Mouse (Mus musculus) midbrain, embryonic 13.5 days (tissue): Measurements from ENCODE around the gene Bpgm. TPM values are rescaled to one million over a fixed set of nuclear protein-coding genes. Genes with fewer than 3 reads are reported as not detected.

Experiments
- ATAC-seq: fragments of 200-750 bp; cut with Nextera tagmentation; 2 replicates; pipeline ENCODE4 v1.8.0; 2017; ENCODE audit warnings: mild to moderate bottlenecking, moderate TSS enrichment, moderate library complexity
- H3K27ac ChIP-seq: fragments of 300-500 bp; sonication (generic); 2 replicates; pipeline ENCODE4 v1.5.1; 2015; ENCODE audit warnings: inconsistent platforms, mild to moderate bottlenecking, moderate library complexity
- H3K27me3 ChIP-seq: fragments of 300-500 bp; sonication (generic); 2 replicates; pipeline ENCODE4 v1.6.1; 2015; ENCODE audit warnings: mild to moderate bottlenecking, inconsistent platforms
- H3K36me3 ChIP-seq: fragments of 300-500 bp; sonication (generic); 2 replicates; pipeline ENCODE4 v1.6.1; 2015; ENCODE audit warnings: mild to moderate bottlenecking, inconsistent platforms
- H3K4me1 ChIP-seq: fragments of 300-500 bp; sonication (generic); replicated peaks from 2 replicates; pipeline ENCODE4 v1.6.1; 2015; ENCODE audit warnings: inconsistent platforms
- H3K4me2 ChIP-seq: fragments of 300-500 bp; sonication (generic); replicated peaks from 2 replicates; pipeline ENCODE4 v1.6.1; 2015; ENCODE audit warnings: moderate library complexity, mild to moderate bottlenecking, inconsistent platforms
- H3K4me3 ChIP-seq: fragments of 300-500 bp; sonication (generic); replicated peaks from 2 replicates; pipeline ENCODE4 v1.5.1; 2015; ENCODE audit warnings: mild to moderate bottlenecking, inconsistent platforms
- H3K9ac ChIP-seq: fragments of 300-500 bp; sonication (generic); replicated peaks from 2 replicates; pipeline ENCODE4 v1.6.1; 2015; ENCODE audit warnings: mild to moderate bottlenecking, inconsistent platforms
- H3K9me3 ChIP-seq: fragments of 300-500 bp; sonication (generic); 2 replicates; pipeline ENCODE4 v1.6.1; 2016; ENCODE audit warnings: mild to moderate bottlenecking, inconsistent platforms
- WGBS: fragments of 180-500 bp; shearing (Covaris S2); methylation state at CpG from one replicate; pipeline ENCODE4 v1.1.7; 2015; 5-methylcytosine and 5-hydroxymethylcytosine counted together
- polyA plus RNA-seq: library from polyadenylated mRNA; unstranded; fragments of >200 nt; fragmentation: Nextera tagmentation; extraction: Ambion mirVana; gene quantifications from 2 replicates; pipeline ENCODE4 v1.2.1, GENCODE M21; 2015

The Bpgm gene
- polyA plus RNA-seq, 1 experiment from 2014 or later: 93.7 TPM

- Histone ChIP-seq H3K4me2 (no peak overlapping the region), H3K36me3 (no peaks in the 10 kb centered on the region), H3K9me3 (no peaks in the 10 kb centered on the region), H3K27me3 (no peaks in the 10 kb centered on the region), H3K4me3 (no peak overlapping the region), H3K27ac (no peak overlapping the region), H3K4me1 (peaks cover 16% of the 10 kb centered on the region), H3K9ac (no peak overlapping the region)
- 95% methylated on average over 1 of the region's 1 CpGs for WGBS
- no peak for ATAC-seq
These were observed 2.7 kb upstream of the Bpgm start for GRCm38 (mm10) chr6:34473346-34473745.

GRCm38 (mm10) chr6:34474031-34474430 lies 2.0 kb upstream of the Bpgm start:
- Histone ChIP-seq H3K27ac (no peak overlapping the region), H3K36me3 (no peaks in the 10 kb centered on the region), H3K4me3 (no peak overlapping the region), H3K9me3 (no peaks in the 10 kb centered on the region), H3K9ac (no peak overlapping the region), H3K27me3 (no peaks in the 10 kb centered on the region), H3K4me1 (peaks cover 23% of the 10 kb centered on the region), H3K4me2 (no peak overlapping the region)
- WGBS: 57% methylated on average over 3 of the region's 3 CpGs
- no peak for ATAC-seq

- peak overlapping the region; percentile 42; the same call in 1 of the 2 replicates for H3K9ac ChIP-seq
- H3K36me3 ChIP-seq: no peaks in the 10 kb centered on the region
- peaks cover 36% of the 10 kb centered on the region for H3K4me1 ChIP-seq
- peak overlapping the region; percentile 71 for H3K4me3 ChIP-seq
- 24% methylated on average over 6 of the region's 6 CpGs for WGBS
- ATAC-seq: no peak
- H3K27me3 ChIP-seq: no peaks in the 10 kb centered on the region
- H3K9me3 ChIP-seq: no peaks in the 10 kb centered on the region
- H3K4me2 ChIP-seq: peak overlapping the region; percentile 47
- peak overlapping the region; percentile 67; the same call in 1 of the 2 replicates for H3K27ac ChIP-seq
These were observed 616 bp upstream of the Bpgm start for GRCm38 (mm10) chr6:34475391-34475790.

GRCm38 (mm10) chr6:34478036-34478435 lies 2.0 kb downstream of the Bpgm start:
- no peak for ATAC-seq
- Histone ChIP-seq H3K27ac (peak overlapping the region; percentile 45; the same call in 1 of the 2 replicates), H3K36me3 (no peaks in the 10 kb centered on the region), H3K27me3 (no peaks in the 10 kb centered on the region), H3K4me1 (peaks cover 41% of the 10 kb centered on the region), H3K9me3 (no peaks in the 10 kb centered on the region), H3K4me3 (peak overlapping the region; percentile 18), H3K9ac (no peak overlapping the region), H3K4me2 (peak overlapping the region; percentile 39)
- WGBS: 64% methylated on average over 7 of the region's 7 CpGs

GRCm38 (mm10) chr6:34478677-34479360 lies 2.8 kb downstream of the Bpgm start:
- Histone ChIP-seq H3K4me3 (peak overlapping the region; percentile 18), H3K4me1 (peaks cover 41% of the 10 kb centered on the region), H3K27me3 (no peaks in the 10 kb centered on the region), H3K27ac (peak overlapping the region; percentile 45; the same call in 1 of the 2 replicates), H3K4me2 (peak overlapping the region; percentile 39), H3K9me3 (0 out of 2 replicates have a peak, but pooled peaks cover 2% of the 10 kb centered on the region), H3K9ac (0 out of 2 replicates have a peak overlapping the region, but pooled peaks have one; percentile 3), H3K36me3 (no peaks in the 10 kb centered on the region)
- WGBS: 6% methylated on average over 6 of the region's 6 CpGs
- ATAC-seq: no peak

GRCm38 (mm10) chr6:34479531-34479930 lies 3.5 kb downstream of the Bpgm start:
- H3K36me3 ChIP-seq: no peaks in the 10 kb centered on the region
- H3K4me2 ChIP-seq: peak overlapping the region; percentile 39
- WGBS: 31% methylated on average over 8 of the region's 8 CpGs
- no peak for ATAC-seq
- H3K27ac ChIP-seq: no peak overlapping the region
- H3K4me1 ChIP-seq: peaks cover 41% of the 10 kb centered on the region
- no peaks in the 10 kb centered on the region for H3K27me3 ChIP-seq
- no peak overlapping the region for H3K4me3 ChIP-seq
- H3K9me3 ChIP-seq: 0 out of 2 replicates have a peak, but pooled peaks cover 2% of the 10 kb centered on the region
- no peak overlapping the region for H3K9ac ChIP-seq

- 58% methylated on average over 4 of the region's 4 CpGs for WGBS
- Histone ChIP-seq H3K27ac (no peak overlapping the region), H3K27me3 (no peaks in the 10 kb centered on the region), H3K4me2 (no peak overlapping the region), H3K4me1 (peaks cover 44% of the 10 kb centered on the region), H3K9me3 (0 out of 2 replicates have a peak, but pooled peaks cover 2% of the 10 kb centered on the region), H3K9ac (no peak overlapping the region), H3K4me3 (no peak overlapping the region), H3K36me3 (no peaks in the 10 kb centered on the region)
- ATAC-seq: no peak
These were observed 4.7 kb downstream of the Bpgm start for GRCm38 (mm10) chr6:34480749-34481148.

- Histone ChIP-seq H3K4me2 (no peak overlapping the region), H3K36me3 (no peaks in the 10 kb centered on the region), H3K27me3 (no peaks in the 10 kb centered on the region), H3K4me3 (no peak overlapping the region), H3K4me1 (peaks cover 48% of the 10 kb centered on the region), H3K9ac (no peak overlapping the region), H3K27ac (no peak overlapping the region), H3K9me3 (0 out of 2 replicates have a peak, but pooled peaks cover 2% of the 10 kb centered on the region)
- no peak for ATAC-seq
- 86% methylated on average over 6 of the region's 6 CpGs for WGBS
These were observed 5.3 kb downstream of the Bpgm start for GRCm38 (mm10) chr6:34481349-34481748.

- Histone ChIP-seq H3K4me3 (no peak overlapping the region), H3K4me1 (peaks cover 36% of the 10 kb centered on the region), H3K9me3 (0 out of 2 replicates have a peak, but pooled peaks cover 2% of the 10 kb centered on the region), H3K9ac (no peak overlapping the region), H3K27ac (no peak overlapping the region), H3K4me2 (no peak overlapping the region), H3K36me3 (peaks cover 8% of the 10 kb centered on the region), H3K27me3 (no peaks in the 10 kb centered on the region)
- ATAC-seq: no peak
- WGBS: 93% methylated on average over 4 of the region's 4 CpGs
These were observed 6.8 kb downstream of the Bpgm start for GRCm38 (mm10) chr6:34482842-34483241.

GRCm38 (mm10) chr6:34483390-34483789 lies 7.4 kb downstream of the Bpgm start:
- H3K4me3 ChIP-seq: no peak overlapping the region
- no peak overlapping the region for H3K9ac ChIP-seq
- H3K27me3 ChIP-seq: no peaks in the 10 kb centered on the region
- H3K4me1 ChIP-seq: peaks cover 31% of the 10 kb centered on the region
- no peak overlapping the region for H3K27ac ChIP-seq
- ATAC-seq: no peak
- 85% methylated on average over 5 of the region's 5 CpGs for WGBS
- peaks cover 13% of the 10 kb centered on the region for H3K36me3 ChIP-seq
- 0 out of 2 replicates have a peak, but pooled peaks cover 2% of the 10 kb centered on the region for H3K9me3 ChIP-seq
- H3K4me2 ChIP-seq: no peak overlapping the region

GRCm38 (mm10) chr6:34483811-34484210 lies 7.8 kb downstream of the Bpgm start:
- peaks cover 17% of the 10 kb centered on the region for H3K36me3 ChIP-seq
- peaks cover 27% of the 10 kb centered on the region for H3K4me1 ChIP-seq
- WGBS: 95% methylated on average over 7 of the region's 7 CpGs
- no peak overlapping the region for H3K27ac ChIP-seq
- no peak for ATAC-seq
- H3K4me3 ChIP-seq: no peak overlapping the region
- H3K9me3 ChIP-seq: 0 out of 2 replicates have a peak, but pooled peaks cover 2% of the 10 kb centered on the region
- no peak overlapping the region for H3K9ac ChIP-seq
- no peaks in the 10 kb centered on the region for H3K27me3 ChIP-seq
- no peak overlapping the region for H3K4me2 ChIP-seq

- H3K4me3 ChIP-seq: no peak overlapping the region
- H3K4me1 ChIP-seq: peaks cover 7% of the 10 kb centered on the region; the same call in 1 of the 2 replicates
- no peak overlapping the region for H3K9ac ChIP-seq
- H3K27me3 ChIP-seq: no peaks in the 10 kb centered on the region
- H3K9me3 ChIP-seq: 0 out of 2 replicates have a peak, but pooled peaks cover 2% of the 10 kb centered on the region
- no peak overlapping the region for H3K4me2 ChIP-seq
- no peak overlapping the region for H3K27ac ChIP-seq
- peaks cover 29% of the 10 kb centered on the region for H3K36me3 ChIP-seq
- no peak for ATAC-seq
- WGBS: 84% methylated on average over 14 of the region's 14 CpGs
These were observed 10.1 kb downstream of the Bpgm start for GRCm38 (mm10) chr6:34486071-34486626.
